Mouse (Mus musculus) CH12.LX (cell line): Measurements from ENCODE around the gene Rph3al. TPM values are rescaled to one million over a fixed set of nuclear protein-coding genes. Genes with fewer than 3 reads are reported as not detected.

ENCODE experiments used
- DNase-seq: peaks from one replicate; pipeline ENCODE4 v3.0.0-alpha.2; 2013; ENCODE audit errors: extremely low read depth
- H3K27ac ChIP-seq: 2 replicates; pipeline ENCODE4 v1.5.1; 2012; ENCODE audit warnings: low read depth, mild to moderate bottlenecking, control low read depth, moderate library complexity; ENCODE audit not compliant: insufficient read depth
- H3K27me3 ChIP-seq: replicated peaks from 2 replicates; pipeline ENCODE3; 2012; ENCODE audit warnings: inconsistent platforms
- H3K36me3 ChIP-seq, 2 experiments: replicated peaks in 1 of 2; 2 replicates each; pipeline versions ENCODE3 to v1.6.1; 2012; ENCODE audit warnings: inconsistent platforms in 1 of 2, low read length in 1 of 2, mild to moderate bottlenecking in 1 of 2, mixed read lengths in 1 of 2, moderate library complexity in 1 of 2; ENCODE audit not compliant: control insufficient read depth in 1 of 2, insufficient read depth in 1 of 2
- H3K4me1 ChIP-seq, 2 experiments: 2 replicates each; pipeline ENCODE4 v1.6.1; 2012; ENCODE audit warnings: inconsistent platforms in 1 of 2, moderate library complexity in 1 of 2; ENCODE audit not compliant: insufficient read depth in 2 of 2, control insufficient read depth in 1 of 2
- H3K4me2 ChIP-seq: 2 replicates; pipeline ENCODE4 v1.6.1; 2012; ENCODE audit warnings: low read depth, mild to moderate bottlenecking, control low read depth; ENCODE audit not compliant: poor library complexity, insufficient read depth, severe bottlenecking
- H3K4me3 ChIP-seq, 3 experiments: fragments of 150-350 bp in 1 of 3; sonication (generic) in 1 of 3; replicated peaks in 1 of 3; 2 replicates each; pipeline versions ENCODE3 to v1.5.1; 2011 to 2012; ENCODE audit warnings: low read depth in 2 of 3, low read length in 2 of 3, mild to moderate bottlenecking in 2 of 3, moderate library complexity in 2 of 3, control low read depth in 1 of 3, improper control_type of control experiment in 1 of 3, inconsistent platforms in 1 of 3, mixed read lengths in 1 of 3; ENCODE audit not compliant: poor library complexity in 1 of 3
- H3K79me2 ChIP-seq: replicated peaks from 2 replicates; pipeline ENCODE4 v1.6.1; 2012; ENCODE audit warnings: mild to moderate bottlenecking, moderate library complexity; ENCODE audit not compliant: control insufficient read depth, poor library complexity, insufficient read depth, severe bottlenecking; ENCODE audit errors: extremely low read depth
- H3K9ac ChIP-seq: 2 replicates; pipeline ENCODE4 v1.6.1; 2012; ENCODE audit warnings: low read depth, mild to moderate bottlenecking, control low read depth, moderate library complexity; ENCODE audit not compliant: insufficient read depth
- H3K9me3 ChIP-seq: replicated peaks from 2 replicates; pipeline ENCODE3; 2012; ENCODE audit warnings: low read length, inconsistent platforms, mixed read lengths
- BHLHE40 ChIP-seq: IDR thresholded peaks from 2 replicates; pipeline ENCODE4 v1.6.1; 2011; ENCODE audit warnings: mild to moderate bottlenecking, low read depth, low read length, improper control_type of control experiment
- CHD1 ChIP-seq: IDR thresholded peaks from 2 replicates; pipeline ENCODE4 v1.6.1; 2012; ENCODE audit warnings: low read depth, low read length, improper control_type of control experiment, inconsistent platforms
- CTCF ChIP-seq, 2 experiments: IDR thresholded peaks in 1 of 2; conservative IDR thresholded peaks in 1 of 2; 2 replicates each; pipeline ENCODE4 v1.5.1; 2011 to 2012; ENCODE audit warnings: low read depth in 2 of 2, low read length in 2 of 2, improper control_type of control experiment in 1 of 2, inconsistent platforms in 1 of 2, mild to moderate bottlenecking in 1 of 2, moderate library complexity in 1 of 2
- ELF1 ChIP-seq: IDR thresholded peaks from 2 replicates; pipeline ENCODE4 v1.6.1; 2014; ENCODE audit warnings: low read depth, mild to moderate bottlenecking, inconsistent platforms, low read length, improper control_type of control experiment
- ETS1 ChIP-seq: conservative IDR thresholded peaks from 2 replicates; pipeline ENCODE4 v1.6.1; 2012; ENCODE audit warnings: low read depth, mild to moderate bottlenecking, inconsistent platforms, low read length, improper control_type of control experiment, moderate library complexity
- GABPA ChIP-seq: IDR thresholded peaks from 2 replicates; pipeline ENCODE4 v1.6.1; 2012; ENCODE audit warnings: low read depth, low read length, improper control_type of control experiment, inconsistent platforms; ENCODE audit not compliant: insufficient replicate concordance
- IRF4 ChIP-seq: IDR thresholded peaks from 2 replicates; pipeline ENCODE4 v1.6.1; 2014; ENCODE audit warnings: low read depth, mild to moderate bottlenecking, inconsistent platforms, low read length, improper control_type of control experiment
- JUN ChIP-seq: IDR thresholded peaks from 2 replicates; pipeline ENCODE4 v1.6.1; 2011; ENCODE audit warnings: low read depth, mild to moderate bottlenecking, low read length, improper control_type of control experiment, moderate library complexity; ENCODE audit not compliant: insufficient read depth
- MAFK ChIP-seq: IDR thresholded peaks from 2 replicates; pipeline ENCODE4 v1.6.1; 2011; ENCODE audit warnings: low read length, improper control_type of control experiment; ENCODE audit not compliant: insufficient replicate concordance
- MAX ChIP-seq: IDR thresholded peaks from 2 replicates; pipeline ENCODE4 v1.6.1; 2011; ENCODE audit warnings: low read length, improper control_type of control experiment
- MAZ ChIP-seq: IDR thresholded peaks from 2 replicates; pipeline ENCODE4 v1.6.1; 2012; ENCODE audit warnings: low read depth, mild to moderate bottlenecking, inconsistent platforms, low read length, improper control_type of control experiment, moderate library complexity
- MXI1 ChIP-seq: IDR thresholded peaks from 2 replicates; pipeline ENCODE4 v1.6.1; 2011; ENCODE audit warnings: mild to moderate bottlenecking, low read depth, low read length, improper control_type of control experiment
- MYC ChIP-seq: IDR thresholded peaks from 2 replicates; pipeline ENCODE4 v1.6.1; 2011; ENCODE audit warnings: low read depth, mild to moderate bottlenecking, improper control_type of control experiment, low read length
- NELFE ChIP-seq: IDR thresholded peaks from 2 replicates; pipeline ENCODE4 v1.6.1; 2011; ENCODE audit warnings: low read depth, low read length, improper control_type of control experiment
- NRF1 ChIP-seq: IDR thresholded peaks from 2 replicates; pipeline ENCODE4 v1.6.1; 2014; ENCODE audit warnings: low read depth, mild to moderate bottlenecking, inconsistent platforms, low read length, improper control_type of control experiment, moderate library complexity
- POLR2A ChIP-seq: IDR thresholded peaks from 2 replicates; pipeline ENCODE4 v1.6.1; 2011; ENCODE audit warnings: low read depth, mild to moderate bottlenecking, improper control_type of control experiment, low read length
- POLR2AphosphoS2 ChIP-seq: IDR thresholded peaks from 2 replicates; pipeline ENCODE4 v1.6.1; 2011; ENCODE audit warnings: low read depth, low read length, improper control_type of control experiment
- RAD21 ChIP-seq: IDR thresholded peaks from 2 replicates; pipeline ENCODE4 v1.6.1; 2011; ENCODE audit warnings: low read depth, mild to moderate bottlenecking, low read length, improper control_type of control experiment, moderate library complexity
- RCOR1 ChIP-seq: conservative IDR thresholded peaks from 2 replicates; pipeline ENCODE4 v1.6.1; 2012; ENCODE audit warnings: low read depth, mild to moderate bottlenecking, inconsistent platforms, low read length, improper control_type of control experiment
- SIN3A ChIP-seq: IDR thresholded peaks from 2 replicates; pipeline ENCODE4 v1.6.1; 2012; ENCODE audit warnings: low read length, improper control_type of control experiment, inconsistent platforms
- SMC3 ChIP-seq: IDR thresholded peaks from 2 replicates; pipeline ENCODE4 v1.6.1; 2011; ENCODE audit warnings: low read depth, low read length, improper control_type of control experiment
- TCF12 ChIP-seq: IDR thresholded peaks from 2 replicates; pipeline ENCODE4 v1.6.1; 2014; ENCODE audit warnings: low read depth, mild to moderate bottlenecking, inconsistent platforms, low read length, improper control_type of control experiment
- UBTF ChIP-seq: IDR thresholded peaks from 2 replicates; pipeline ENCODE4 v1.6.1; 2012; ENCODE audit warnings: low read depth, mild to moderate bottlenecking, inconsistent platforms, low read length, improper control_type of control experiment, moderate library complexity
- ZC3H11A ChIP-seq: IDR thresholded peaks from 2 replicates; pipeline ENCODE4 v1.6.1; 2012; ENCODE audit warnings: low read depth, mild to moderate bottlenecking, inconsistent platforms, low read length, improper control_type of control experiment
- ZKSCAN1 ChIP-seq: IDR thresholded peaks from 2 replicates; pipeline ENCODE4 v1.6.1; 2012; ENCODE audit warnings: low read depth, inconsistent platforms, low read length, improper control_type of control experiment, borderline replicate concordance
- ZMIZ1 ChIP-seq: IDR thresholded peaks from 2 replicates; pipeline ENCODE4 v1.6.1; 2012; ENCODE audit warnings: low read depth, mild to moderate bottlenecking, inconsistent platforms, low read length, improper control_type of control experiment
- ZNF384 ChIP-seq: IDR thresholded peaks from 2 replicates; pipeline ENCODE4 v1.6.1; 2012; ENCODE audit warnings: low read depth, low read length, improper control_type of control experiment, inconsistent platforms
- dilution Hi-C: fragments of 300-500 bp; cut with MboI; formaldehyde crosslinking; loops from 2 replicates; pipeline ENCODE4 v1.14.3; 2020; ENCODE audit warnings: low sequenced_read_pairs; ENCODE audit not compliant: extremely low pct_unique_long_range_greater_than_20kb, extremely low pct_ligation_motif_present
- in situ Hi-C: fragments of 300-500 bp; cut with MboI; formaldehyde crosslinking; loops from 3 replicates; pipeline ENCODE4 v1.14.3; 2019; ENCODE audit warnings: low sequenced_read_pairs, low pct_ligation_motif_present, low pct_unique_long_range_greater_than_20kb, mixed read lengths
- polyA plus RNA-seq: library from polyadenylated mRNA; unstranded; fragments of >175 nt; gene quantifications from 2 replicates; pipeline ENCODE4 v1.2.1, GENCODE M21; 2012; ENCODE audit warnings: low read depth; ENCODE audit not compliant: insufficient read length
- total RNA-seq, 2 experiments: library from RNA; depleted of rRNA; stranded (reverse); fragments of 300-350 nt in 1 of 2; fragments of >200 nt in 1 of 2; gene quantifications; 2 replicates each; pipeline ENCODE4 v1.2.3; 2012 to 2014

Gene Rph3al
- total and polyA plus RNA-seq, 3 experiments = 0.34 to 0.39 TPM; not detected in 1

DNA sequence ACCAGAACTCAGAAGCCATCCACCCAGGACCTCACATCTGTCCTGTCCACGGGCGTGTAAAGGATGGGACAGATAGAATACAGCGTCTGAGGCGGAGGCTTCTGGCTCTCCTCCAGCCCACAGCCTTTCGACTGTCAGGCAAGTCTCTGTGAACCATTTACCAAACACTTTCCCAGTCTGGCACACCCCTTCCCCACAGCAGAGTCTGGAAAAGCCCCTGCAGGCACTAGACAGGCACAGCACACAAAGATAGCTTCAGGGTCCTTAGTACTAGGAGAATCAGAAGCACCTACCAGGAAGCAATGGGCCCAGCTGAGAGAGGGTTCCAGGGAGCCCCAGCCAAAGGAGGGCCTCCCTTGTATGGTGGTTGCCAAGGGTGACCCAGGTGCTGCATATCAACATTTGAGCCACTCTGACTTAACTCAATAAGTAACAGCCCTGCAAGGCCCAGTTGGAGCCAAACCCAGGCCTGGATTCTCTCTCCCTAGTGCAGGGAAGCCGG lies 808 bp downstream of the Rph3al start:
- no peak overlapping the region for H3K27ac ChIP-seq
- no peak for DNase-seq

DNA sequence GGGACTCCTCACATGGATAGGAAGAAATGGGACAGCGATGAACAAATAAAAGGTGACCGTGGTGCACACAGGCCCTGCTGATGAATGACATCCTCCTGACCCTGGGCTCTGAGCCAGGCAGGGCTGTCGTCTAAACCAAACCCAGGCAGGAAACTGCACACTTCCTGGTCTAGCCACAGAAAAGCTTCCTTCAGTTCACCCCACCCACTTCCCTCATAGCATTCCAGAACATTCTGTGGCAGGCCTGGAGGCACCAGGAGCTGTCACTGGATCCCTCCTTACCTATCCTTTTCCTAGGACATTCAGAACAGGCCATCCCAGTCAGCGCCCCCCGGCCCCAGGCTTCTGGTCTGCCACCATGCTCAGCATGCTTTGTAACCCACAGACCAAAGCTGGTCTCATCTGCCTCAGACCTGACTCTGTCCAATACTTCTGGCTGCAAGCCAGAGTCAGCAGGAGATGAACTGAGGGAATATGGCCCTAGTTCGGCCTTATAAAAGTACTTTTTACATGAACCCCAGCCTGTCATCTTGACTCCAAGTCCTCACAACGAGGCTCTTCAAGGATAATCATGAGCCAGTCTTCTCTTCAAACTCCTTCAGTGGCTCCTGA lies 2.3 kb downstream of the Rph3al start:
- TF ChIP-seq NRF1 (no peak), ZC3H11A (no peak), MAFK (no peak), MAZ (no peak), BHLHE40 (no peak), GABPA (no peak), JUN (no peak), ZNF384 (no peak), POLR2A (no peak), MXI1 (no peak), SMC3 (no peak), CHD1 (no peak), SIN3A (no peak), ETS1 (no peak), UBTF (no peak), ELF1 (no peak), RCOR1 (no peak), ZKSCAN1 (no peak)
- peaks cover 9% of the 10 kb centered on the region for H3K27me3 ChIP-seq
- H3K79me2 ChIP-seq = no peaks in the 10 kb centered on the region
- dilution Hi-C loops (no loop called here), in situ Hi-C loops (no loop called here)
- no peak overlapping the region for H3K4me3 ChIP-seq
- peaks cover 0 to 16% of the 10 kb centered on the region in 2 experiments; a peak in 2 of 4 replicates for H3K4me1 ChIP-seq
- no peak overlapping the region for H3K4me2 ChIP-seq
- no peak overlapping the region for H3K9ac ChIP-seq
- no peak for DNase-seq
- no peak overlapping the region for H3K27ac ChIP-seq
- no peaks in the 10 kb centered on the region for H3K36me3 ChIP-seq
- H3K9me3 ChIP-seq = no peaks in the 10 kb centered on the region

More for the DNA sequence above, 808 bp downstream of the Rph3al start:
- H3K4me1 ChIP-seq = peaks cover 0 to 15% of the 10 kb centered on the region in 2 experiments; a peak in 2 of 4 replicates
- H3K9me3 ChIP-seq = no peaks in the 10 kb centered on the region
- dilution Hi-C loops = no loop called here
- H3K9ac ChIP-seq = no peak overlapping the region
- no peak overlapping the region for H3K4me2 ChIP-seq
- in situ Hi-C loops = no loop called here
- H3K27me3 ChIP-seq = peaks cover 10% of the 10 kb centered on the region
- no peaks in the 10 kb centered on the region for H3K79me2 ChIP-seq
- TF ChIP-seq IRF4 = no peak
- no peak for TF ChIP-seq MYC
- TF ChIP-seq RAD21 = no peak
- no peak for TF ChIP-seq MAX
- no peak for TF ChIP-seq POLR2AphosphoS2
- no peak for TF ChIP-seq ZNF384
- no peak for TF ChIP-seq NELFE
- no peak for TF ChIP-seq TCF12
- TF ChIP-seq CTCF (conservative IDR thresholded peaks at IDR 0.05 in 1 of 2, IDR thresholded peaks at IDR 0.05 in 1 of 2; ENCODE audit: low read depth in 2 of 2, low read length in 2 of 2) = no peak
- no peak for TF ChIP-seq RCOR1
- TF ChIP-seq ZMIZ1 = no peak
- no peak overlapping the region for H3K4me3 ChIP-seq
- H3K36me3 ChIP-seq = no peaks in the 10 kb centered on the region
